Mouse (Mus musculus): ENCODE data around the gene Kcnh3. TPM values are rescaled to one million over a fixed set of nuclear protein-coding genes. Genes with fewer than 3 reads are reported as not detected.
"Not testable (repeated sequence)": the region's sequence is repeated elsewhere in the genome, so short reads cannot be mapped to it uniquely, and the experiment has no call there.

The Kcnh3 gene
- polyA plus RNA-seq, 1 experiment from 2014 or later = not detected

- WGBS (ENCODE audit: missing documents) = 0% methylated on average over 50 of the region's 52 CpGs
- Histone ChIP-seq H3K79me2 (ENCODE audit: inconsistent target) (peaks cover 14% of the 10 kb centered on the region; the same call in 1 of the 2 replicates), H3K36me3 (ENCODE audit: inconsistent target) (peaks cover 12% of the 10 kb centered on the region; the same call in 1 of the 2 replicates), H3K4me3 (ENCODE audit: inconsistent target) (peak within 1 kb of the TSS; percentile 65), H3K27ac (peak within 1 kb of the TSS; percentile 95)
These were observed 27.1 kb downstream of the Kcnh3 start, which contains the start of gene Mcrs1 for GRCm38 (mm10) chr15:99251626-99252380. Mcrs1 (minus strand) TSS chr15:99251961.

- WGBS (ENCODE audit: missing documents) = 4% methylated on average over 21 of the region's 22 CpGs
- Histone ChIP-seq H3K4me3 (ENCODE audit: inconsistent target) (peak overlapping the region; percentile 65), H3K79me2 (ENCODE audit: inconsistent target) (peaks cover 14% of the 10 kb centered on the region; the same call in 1 of the 2 replicates), H3K36me3 (ENCODE audit: inconsistent target) (peaks cover 4% of the 10 kb centered on the region; the same call in 1 of the 2 replicates), H3K27ac (peak overlapping the region; percentile 95)
These were observed 27.9 kb downstream of the Kcnh3 start for GRCm38 (mm10) chr15:99252381-99253174.

DNA sequence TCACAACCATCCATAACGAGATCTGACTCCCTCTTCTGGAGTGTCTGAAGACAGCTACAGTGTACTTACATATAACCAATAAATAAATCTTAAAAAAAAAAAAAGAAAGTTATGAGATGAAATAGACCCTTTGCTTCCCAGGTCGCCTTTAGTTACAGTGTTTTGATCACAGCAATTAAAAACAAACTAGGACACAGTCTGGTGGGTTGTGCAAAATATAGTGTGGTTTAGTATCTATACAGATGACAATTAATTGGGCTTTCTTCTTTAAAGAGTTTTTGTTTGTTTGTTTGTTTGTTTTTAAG, 28.5 kb downstream of the Kcnh3 start:
- 89% methylated on average over 1 of the region's 2 CpGs for WGBS (ENCODE audit: missing documents)
- not testable (repeated sequence) for H3K27ac ChIP-seq; H3K4me3 ChIP-seq (ENCODE audit: inconsistent target); H3K36me3 ChIP-seq (ENCODE audit: inconsistent target)
- peaks cover 14% of the 10 kb centered on the region; the same call in 1 of the 2 replicates for H3K79me2 ChIP-seq (ENCODE audit: inconsistent target)

DNA sequence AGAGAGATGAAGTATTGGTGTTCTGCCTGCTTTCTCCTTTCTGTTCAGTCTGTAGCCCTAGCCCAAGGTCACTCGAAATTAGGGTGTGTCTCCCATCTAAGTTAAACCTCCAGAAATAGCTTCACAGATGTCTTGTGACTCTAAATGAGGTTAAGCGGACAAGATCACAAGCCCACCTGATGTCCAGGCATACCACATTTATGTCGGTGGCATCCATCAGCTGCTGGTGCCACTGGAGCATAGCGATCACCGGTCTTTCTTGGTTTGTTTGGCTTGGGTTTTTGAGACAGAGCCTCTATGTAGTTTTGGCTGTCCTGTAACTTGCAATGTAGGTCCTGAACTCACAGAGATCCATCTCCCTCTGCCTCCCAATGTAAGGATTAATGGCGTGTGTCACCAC, 29.1 kb downstream of the Kcnh3 start:
- no peak overlapping the region for H3K27ac ChIP-seq
- peaks cover 14% of the 10 kb centered on the region; the same call in 1 of the 2 replicates for H3K79me2 ChIP-seq (ENCODE audit: inconsistent target)
- H3K4me3 ChIP-seq (ENCODE audit: inconsistent target) = no peak overlapping the region
- WGBS (ENCODE audit: missing documents) = 96% methylated on average over 6 of the region's 6 CpGs
- no peaks in the 10 kb centered on the region for H3K36me3 ChIP-seq (ENCODE audit: inconsistent target)

DNA sequence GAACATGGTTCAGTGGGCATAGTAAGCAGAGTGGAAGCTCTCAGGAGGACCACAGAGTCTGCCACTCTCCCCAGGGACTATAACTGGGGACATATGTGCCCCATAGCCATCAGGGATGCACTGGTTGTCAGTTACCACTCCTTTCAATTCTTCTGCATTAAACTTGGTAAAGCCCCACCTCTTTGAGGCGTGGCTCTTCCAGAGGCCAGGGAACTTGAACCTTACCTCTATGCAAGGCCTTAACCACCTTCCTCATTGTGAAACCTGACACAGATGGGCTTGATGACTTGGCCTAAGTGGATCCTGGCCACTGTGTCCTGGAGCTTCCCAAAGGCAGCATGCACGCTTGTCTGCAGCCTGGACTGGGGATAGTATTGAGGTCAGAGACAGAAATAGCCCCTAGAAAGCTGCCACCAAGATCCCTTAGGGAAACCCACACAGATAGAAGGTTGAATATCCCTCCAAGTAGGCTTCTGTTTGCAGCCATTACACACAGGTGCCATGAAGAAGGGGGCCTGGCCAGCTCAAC, 29.9 kb downstream of the Kcnh3 start:
- H3K79me2 ChIP-seq (ENCODE audit: inconsistent target) = peaks cover 14% of the 10 kb centered on the region; the same call in 1 of the 2 replicates
- H3K4me3 ChIP-seq (ENCODE audit: inconsistent target) = no peak overlapping the region
- H3K27ac ChIP-seq = no peak overlapping the region
- H3K36me3 ChIP-seq (ENCODE audit: inconsistent target) = no peaks in the 10 kb centered on the region
- WGBS (ENCODE audit: missing documents) = 97% methylated on average over 2 of the region's 2 CpGs

- H3K36me3 ChIP-seq (ENCODE audit: inconsistent target) = no peaks in the 10 kb centered on the region
- WGBS (ENCODE audit: missing documents) = 95% methylated on average over 6 of the region's 6 CpGs
- H3K4me3 ChIP-seq (ENCODE audit: inconsistent target) = no peak overlapping the region
- no peak overlapping the region for H3K27ac ChIP-seq
- peaks cover 9% of the 10 kb centered on the region; the same call in 1 of the 2 replicates for H3K79me2 ChIP-seq (ENCODE audit: inconsistent target)
These were observed 30.6 kb downstream of the Kcnh3 start for GRCm38 (mm10) chr15:99255241-99255749.

GRCm38 (mm10) chr15:99259167-99259729, 34.6 kb downstream of the Kcnh3 start:
- no peaks in the 10 kb centered on the region for H3K36me3 ChIP-seq (ENCODE audit: inconsistent target)
- H3K27ac ChIP-seq = peak overlapping the region; percentile 16
- WGBS (ENCODE audit: missing documents) = 43% methylated on average over 8 of the region's 8 CpGs
- H3K79me2 ChIP-seq (ENCODE audit: inconsistent target) = no peaks in the 10 kb centered on the region
- no peak overlapping the region for H3K4me3 ChIP-seq (ENCODE audit: inconsistent target)

GRCm38 (mm10) chr15:99259730-99260252, 35.1 kb downstream of the Kcnh3 start:
- H3K36me3 ChIP-seq (ENCODE audit: inconsistent target) = no peaks in the 10 kb centered on the region
- WGBS (ENCODE audit: missing documents) = no CpG with 5 or more reads among the region's 10 CpGs
- H3K79me2 ChIP-seq (ENCODE audit: inconsistent target) = no peaks in the 10 kb centered on the region
- H3K4me3 ChIP-seq (ENCODE audit: inconsistent target) = no peak overlapping the region
- H3K27ac ChIP-seq = peak overlapping the region; percentile 16

DNA sequence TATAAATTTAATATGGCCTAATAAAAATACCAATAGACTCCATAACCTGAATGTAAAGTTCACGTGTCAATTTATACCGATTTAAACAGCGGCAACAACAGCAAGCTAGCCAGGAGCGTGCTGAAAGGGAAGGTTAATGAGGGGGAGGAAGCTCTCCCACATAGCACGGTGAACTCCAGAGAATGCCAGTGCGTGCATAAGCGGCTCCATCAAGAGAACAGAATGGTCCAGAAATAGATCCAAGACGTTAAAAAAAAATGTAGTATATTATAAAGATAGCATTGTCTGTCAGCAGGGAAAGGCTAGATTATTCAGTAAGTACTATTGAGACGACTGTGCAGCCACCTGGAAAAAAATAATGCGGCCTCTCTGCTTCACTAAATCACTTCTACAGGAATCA, 38.0 kb downstream of the Kcnh3 start:
- H3K4me3 ChIP-seq (ENCODE audit: inconsistent target) = no peak overlapping the region
- no peaks in the 10 kb centered on the region for H3K36me3 ChIP-seq (ENCODE audit: inconsistent target)
- H3K27ac ChIP-seq = no peak overlapping the region
- H3K79me2 ChIP-seq (ENCODE audit: inconsistent target) = no peaks in the 10 kb centered on the region
- WGBS (ENCODE audit: missing documents) = 93% methylated on average over 10 of the region's 10 CpGs

GRCm38 (mm10) chr15:99264363-99264762, 39.7 kb downstream of the Kcnh3 start:
- H3K79me2 ChIP-seq (ENCODE audit: inconsistent target) = no peaks in the 10 kb centered on the region
- H3K4me3 ChIP-seq (ENCODE audit: inconsistent target) = no peak overlapping the region
- WGBS (ENCODE audit: missing documents) = 89% methylated on average over 1 of the region's 2 CpGs
- H3K36me3 ChIP-seq (ENCODE audit: inconsistent target) = no peaks in the 10 kb centered on the region
- no peak overlapping the region for H3K27ac ChIP-seq

GRCm38 (mm10) chr15:99265679-99266078, 41.0 kb downstream of the Kcnh3 start:
- H3K27ac ChIP-seq = no peak overlapping the region
- no peak overlapping the region for H3K4me3 ChIP-seq (ENCODE audit: inconsistent target)
- WGBS (ENCODE audit: missing documents) = 37% methylated on average over 4 of the region's 4 CpGs
- H3K36me3 ChIP-seq (ENCODE audit: inconsistent target) = no peaks in the 10 kb centered on the region
- H3K79me2 ChIP-seq (ENCODE audit: inconsistent target) = no peaks in the 10 kb centered on the region

DNA sequence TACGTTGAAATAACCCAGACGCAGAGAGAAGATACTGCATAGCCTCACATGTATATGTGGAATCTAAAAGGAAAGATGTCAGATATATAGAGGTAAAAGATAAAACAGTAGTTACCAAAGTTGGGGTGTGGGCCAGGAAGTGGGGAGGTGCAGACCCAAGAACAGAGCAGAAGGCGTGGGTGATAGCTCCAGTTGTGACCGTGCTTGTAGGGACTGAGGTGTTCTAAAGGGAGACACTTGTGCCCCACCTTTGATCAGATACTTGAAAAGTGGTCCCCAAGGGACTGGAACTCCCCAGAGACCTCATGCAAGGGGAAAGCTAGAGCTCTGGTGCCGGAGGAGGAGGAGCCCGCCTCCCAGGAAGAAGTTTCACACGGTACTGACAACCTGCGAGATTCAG, 51.4 kb downstream of the Kcnh3 start:
- Histone ChIP-seq H3K79me2 (ENCODE audit: inconsistent target) (no peaks in the 10 kb centered on the region), H3K4me3 (ENCODE audit: inconsistent target) (no peak overlapping the region), H3K36me3 (ENCODE audit: inconsistent target) (no peaks in the 10 kb centered on the region), H3K27ac (no peak overlapping the region)
- WGBS (ENCODE audit: missing documents) = 91% methylated on average over 8 of the region's 8 CpGs

GRCm38 (mm10) chr15:99278271-99278670, 53.6 kb downstream of the Kcnh3 start:
- no peaks in the 10 kb centered on the region for H3K36me3 ChIP-seq (ENCODE audit: inconsistent target)

GRCm38 (mm10) chr15:99283456-99283855, 58.8 kb downstream of the Kcnh3 start:
- H3K79me2 ChIP-seq (ENCODE audit: inconsistent target) = no peaks in the 10 kb centered on the region
- no peak overlapping the region for H3K27ac ChIP-seq
- 67% methylated on average over 10 of the region's 10 CpGs for WGBS (ENCODE audit: missing documents)
- no peak overlapping the region for H3K4me3 ChIP-seq (ENCODE audit: inconsistent target)
- H3K36me3 ChIP-seq (ENCODE audit: inconsistent target) = no peaks in the 10 kb centered on the region

More at GRCm38 (mm10) chr15:99278271-99278670, 53.6 kb downstream of the Kcnh3 start:
- Histone ChIP-seq H3K27ac (no peak overlapping the region), H3K4me3 (ENCODE audit: inconsistent target) (no peak overlapping the region), H3K79me2 (ENCODE audit: inconsistent target) (no peaks in the 10 kb centered on the region)
- 92% methylated on average over 7 of the region's 7 CpGs for WGBS (ENCODE audit: missing documents)
